Comparison of ENCODE assay signal across 9 mouse cellular contexts in genomic region chr7:64741333-64742307, GRCm38 (mm10).
DNase-seq lines count a peak whose midpoint lies in the region; ATAC-seq and TF ChIP-seq lines count a peak whose summit lies in the region.
"Had no signal": no experiment of that assay in that cellular context is flagged by ENCODE, and none has a peak within 500 bp of the region (broad histone marks: within the 10 kb centered on the region; RNA-seq: fewer than 3 reads in every experiment).

No protein-coding gene starts in this region.

- H3K27ac ChIP-seq in forebrain, embryonic 13.5 days = peak overlapping the region; percentile 44
- H3K27ac ChIP-seq in hindbrain, postnatal 0 days = peak overlapping the region; percentile 38

- no peaks in the 10 kb centered on the region for H3K27me3 ChIP-seq in forebrain, embryonic 13.5 days
- no peaks in the 10 kb centered on the region for H3K27me3 ChIP-seq in hindbrain, postnatal 0 days (ENCODE audit: insufficient read depth, low read length)

- 29% methylated on average over 8 of the region's 8 CpGs for WGBS in forebrain, embryonic 13.5 days
- WGBS in hindbrain, postnatal 0 days = 18% methylated on average over 8 of the region's 8 CpGs

- H3K9ac ChIP-seq in forebrain, embryonic 13.5 days = no peak overlapping the region
- no peak overlapping the region for H3K9ac ChIP-seq in hindbrain, postnatal 0 days (replicated peaks; ENCODE audit: low read length)

- no peak overlapping the region for H3K4me3 ChIP-seq in forebrain, embryonic 13.5 days
- no peak overlapping the region for H3K4me3 ChIP-seq in hindbrain, postnatal 0 days (ENCODE audit: low read length)

- TF ChIP-seq CTCF in hindbrain, postnatal 0 days (IDR thresholded peaks at IDR 0.05; ENCODE audit: low read depth) = peak; percentile 99

- DNase-seq in NIH3T3 (ENCODE audit: low read depth) = peak; percentile 79
- peak; percentile 20 for DNase-seq in c-Kit-positive CD71-positive TER-119-negative erythroid progenitor cells, embryonic 14.5 days (ENCODE audit: low read depth)
- peak; percentile 95 for DNase-seq in hindbrain, postnatal 0 days (ENCODE audit: low spot score)
- DNase-seq in layer of hippocampus, postnatal 36 days = peak; percentile 80 to 85
- DNase-seq in right cerebral cortex, postnatal 10 days (ENCODE audit: low spot score in 2 of 2) = peak; percentile 93 to 96
- DNase-seq in urinary bladder, postnatal 4 days (ENCODE audit: low spot score in 2 of 2) = peak; percentile 50 to 86

- peaks cover 21% of the 10 kb centered on the region for H3K4me1 ChIP-seq in forebrain, embryonic 13.5 days
- H3K4me1 ChIP-seq in hindbrain, postnatal 0 days (ENCODE audit: insufficient read depth, low read length) = no peaks in the 10 kb centered on the region
- H3K4me1 ChIP-seq: megakaryocyte, embryonic 14.5 days had no signal

- peaks cover 55% of the 10 kb centered on the region for H3K36me3 ChIP-seq in forebrain, embryonic 13.5 days (ENCODE audit: poor library complexity, severe bottlenecking)
- peaks cover 28% of the 10 kb centered on the region; the same call in 1 of the 2 replicates for H3K36me3 ChIP-seq in hindbrain, postnatal 0 days (ENCODE audit: insufficient read depth, low read length)

- no peak overlapping the region for H3K4me2 ChIP-seq in forebrain, embryonic 13.5 days
- no peak overlapping the region for H3K4me2 ChIP-seq in hindbrain, postnatal 0 days (ENCODE audit: low read depth, low read length)

- ATAC-seq in forebrain, embryonic 13.5 days = peak; percentile 89
- ATAC-seq in hindbrain, postnatal 0 days = peak; percentile 90
- ATAC-seq in megakaryocyte, adult 5-6 weeks (ENCODE audit: poor library complexity, severe bottlenecking) = peak; percentile 51; the same call in 1 of the 2 replicates

- H3K9me3 ChIP-seq in forebrain, embryonic 13.5 days (replicated peaks) = no peaks in the 10 kb centered on the region
- H3K9me3 ChIP-seq in hindbrain, postnatal 0 days (ENCODE audit: low read length) = no peaks in the 10 kb centered on the region
- H3K9me3 ChIP-seq: megakaryocyte, embryonic 14.5 days had no signal

Comparison
In these comparisons a context has a peak if more than half of its experiments do, and no peak if none do; other contexts are left out.
1. DNase-seq: peak in every context shown above with its lines; median percentile 95 in hindbrain, postnatal 0 days; 94 in right cerebral cortex, postnatal 10 days; 82 in layer of hippocampus, postnatal 36 days; 79 in NIH3T3; 68 in urinary bladder, postnatal 4 days; 20 in c-Kit-positive CD71-positive TER-119-negative erythroid progenitor cells, embryonic 14.5 days.